Mouse (Mus musculus) kidney, embryonic 15.5 days (tissue): Measurements from ENCODE around the gene Atl2. TPM values are rescaled to one million over a fixed set of nuclear protein-coding genes. Genes with fewer than 3 reads are reported as not detected.

Experiments
- ATAC-seq: fragments of 200-750 bp; cut with Nextera tagmentation; replicated peaks from 2 replicates; pipeline ENCODE4 v1.8.0; 2017; ENCODE audit warnings: moderate TSS enrichment; ENCODE audit not compliant: low FRiP score
- H3K27ac ChIP-seq: fragments of 300-500 bp; sonication (generic); 2 replicates; pipeline ENCODE4 v1.5.1; 2015; ENCODE audit warnings: mild to moderate bottlenecking, inconsistent platforms
- H3K27me3 ChIP-seq: fragments of 300-500 bp; sonication (generic); 2 replicates; pipeline ENCODE4 v1.6.1; 2015; ENCODE audit warnings: inconsistent platforms
- H3K36me3 ChIP-seq: fragments of 300-500 bp; sonication (generic); 2 replicates; pipeline ENCODE4 v1.6.1; 2015; ENCODE audit warnings: inconsistent platforms
- H3K4me1 ChIP-seq: fragments of 300-500 bp; sonication (generic); 2 replicates; pipeline ENCODE4 v1.6.1; 2015; ENCODE audit warnings: inconsistent platforms
- H3K4me2 ChIP-seq: fragments of 300-500 bp; sonication (generic); 2 replicates; pipeline ENCODE4 v1.6.1; 2015; ENCODE audit warnings: moderate library complexity, mild to moderate bottlenecking, inconsistent platforms
- H3K4me3 ChIP-seq: fragments of 300-500 bp; sonication (generic); replicated peaks from 2 replicates; pipeline ENCODE4 v1.5.1; 2015; ENCODE audit warnings: mild to moderate bottlenecking, inconsistent platforms
- H3K9ac ChIP-seq: fragments of 300-500 bp; sonication (generic); 2 replicates; pipeline ENCODE4 v1.6.1; 2015; ENCODE audit warnings: mild to moderate bottlenecking, inconsistent platforms
- H3K9me3 ChIP-seq: fragments of 300-500 bp; sonication (generic); replicated peaks from 2 replicates; pipeline ENCODE4 v1.6.1; 2016; ENCODE audit warnings: inconsistent platforms
- WGBS: fragments of 180-500 bp; shearing (Covaris S2); methylation state at CpG from one replicate; pipeline ENCODE4 v1.1.7; 2015; ENCODE audit warnings: mixed read lengths; 5-methylcytosine and 5-hydroxymethylcytosine counted together
- polyA plus RNA-seq: library from polyadenylated mRNA; unstranded; fragments of >200 nt; fragmentation: Nextera tagmentation; extraction: Ambion mirVana; gene quantifications from 2 replicates; pipeline ENCODE4 v1.2.1, GENCODE M21; 2015

Atl2 gene
- polyA plus RNA-seq, 1 experiment from 2014 or later = 38.5 TPM

DNA sequence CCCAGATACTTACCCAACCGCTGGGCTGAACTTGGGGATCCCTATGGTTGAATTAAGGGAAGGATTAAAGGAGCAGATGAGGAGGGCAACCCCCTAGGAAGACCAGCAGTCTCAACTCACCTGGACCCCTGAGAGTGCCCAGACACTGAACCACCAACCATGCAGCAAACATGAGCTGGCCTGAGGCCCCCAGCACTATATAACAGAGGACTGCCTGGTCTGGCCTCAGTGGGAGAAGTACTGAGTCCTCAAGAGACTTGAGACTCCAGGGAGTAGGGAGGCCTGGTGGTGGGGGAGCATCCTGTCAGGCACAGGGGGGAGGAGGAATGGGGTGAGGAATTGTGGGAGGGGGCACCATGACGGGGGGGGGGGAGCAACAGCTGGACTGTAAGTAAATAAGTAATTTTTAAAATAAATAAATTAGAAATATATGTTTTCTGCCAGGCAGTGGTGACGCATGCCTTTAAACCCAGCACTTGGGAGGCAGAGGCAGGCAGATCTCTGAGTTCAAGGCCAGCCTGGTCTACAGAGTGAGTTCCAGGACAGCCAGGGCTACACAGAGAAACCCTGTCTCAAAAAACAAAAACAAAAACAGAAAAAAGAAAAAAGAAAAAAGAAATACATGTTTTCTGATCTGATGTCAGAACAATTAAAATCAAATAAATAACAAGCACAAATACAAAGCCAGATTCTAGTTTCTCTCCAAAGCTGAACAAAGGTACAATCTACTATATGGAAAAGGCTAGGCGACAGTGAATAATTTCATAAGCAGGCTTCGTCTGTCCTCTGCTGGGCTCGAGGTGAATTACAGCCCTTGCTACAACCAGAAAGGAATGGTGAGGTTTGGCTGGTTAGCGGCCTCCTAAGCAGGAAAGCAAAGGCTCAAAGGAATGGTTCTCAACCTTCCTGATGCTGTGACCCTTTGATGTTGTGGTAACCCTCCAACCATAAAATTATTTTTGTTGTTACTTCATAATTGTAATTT lies 55.4 kb downstream of the Atl2 start:
- 43% methylated on average over 7 of the region's 7 CpGs for whole genome bisulfite sequencing

DNA sequence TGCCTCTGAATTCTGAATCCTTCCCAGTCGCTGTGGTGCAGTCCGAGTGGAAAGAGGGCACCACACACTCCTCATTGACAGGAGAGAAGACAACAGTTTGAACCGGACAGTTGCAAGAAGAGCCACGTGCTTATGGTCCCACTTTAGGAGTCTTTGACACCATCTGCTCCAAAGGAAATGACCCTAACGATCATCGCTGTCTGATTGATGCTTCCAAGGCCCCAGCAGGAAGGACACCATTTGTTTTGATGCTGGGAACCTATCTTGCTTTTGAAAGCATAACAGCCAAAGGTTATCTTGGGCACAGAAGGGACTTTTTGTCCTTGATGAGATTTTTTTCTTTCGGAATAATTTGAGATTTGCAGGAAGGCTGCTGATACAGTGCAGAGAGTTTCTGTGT lies 58.9 kb downstream of the Atl2 start:
- Histone ChIP-seq H3K9me3 (no peaks in the 10 kb centered on the region), H3K27me3 (no peaks in the 10 kb centered on the region), H3K4me1 (peaks cover 8% of the 10 kb centered on the region), H3K36me3 (no peaks in the 10 kb centered on the region), H3K4me2 (no peak overlapping the region), H3K9ac (no peak overlapping the region), H3K27ac (0 out of 2 replicates have a peak overlapping the region, but pooled peaks have one; percentile 18), H3K4me3 (no peak overlapping the region)
- ATAC-seq = no peak
- WGBS = 41% methylated on average over 7 of the region's 7 CpGs

More for the DNA sequence above, 55.4 kb downstream of the Atl2 start:
- H3K9me3 ChIP-seq = no peaks in the 10 kb centered on the region
- no peaks in the 10 kb centered on the region for H3K36me3 ChIP-seq
- peaks cover 2% of the 10 kb centered on the region for H3K4me1 ChIP-seq
- no peak overlapping the region for H3K9ac ChIP-seq
- peak; percentile 69 for ATAC-seq
- H3K4me2 ChIP-seq = no peak overlapping the region
- H3K4me3 ChIP-seq = no peak overlapping the region
- H3K27ac ChIP-seq = no peak overlapping the region
- H3K27me3 ChIP-seq = 0 out of 2 replicates have a peak, but pooled peaks cover 3% of the 10 kb centered on the region

DNA sequence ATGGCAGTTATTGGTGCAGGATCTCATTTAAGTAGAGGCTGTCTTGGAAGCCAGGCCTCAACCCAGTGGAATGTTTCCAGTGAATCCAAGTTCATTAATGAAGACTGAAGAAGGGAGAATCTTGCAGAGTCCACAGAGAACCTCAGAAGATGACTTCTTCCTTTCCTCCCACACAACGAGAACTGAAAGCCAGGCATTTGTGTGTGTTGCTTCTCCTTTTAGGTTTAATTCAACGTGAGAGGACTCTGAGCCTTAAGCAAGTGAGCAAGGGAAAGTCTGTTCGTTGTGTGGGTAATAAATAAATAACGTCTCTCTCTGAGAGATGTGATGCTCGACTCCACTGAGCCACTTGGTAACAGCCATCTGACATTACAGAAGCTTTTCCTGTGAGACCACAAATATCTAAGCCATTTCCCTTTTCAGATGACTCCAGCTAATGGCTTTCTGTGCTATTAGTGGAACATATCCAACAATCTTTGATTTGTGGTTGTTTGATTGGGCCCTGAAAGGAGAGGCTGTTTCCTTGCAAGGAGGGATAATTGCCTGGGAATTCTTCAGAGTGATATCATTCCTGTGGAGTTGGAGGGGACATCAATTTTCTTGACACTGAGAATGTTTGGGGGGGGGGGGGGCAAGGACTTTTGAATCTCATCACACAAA lies 60.1 kb downstream of the Atl2 start:
- Histone ChIP-seq H3K9ac (no peak overlapping the region), H3K36me3 (no peaks in the 10 kb centered on the region), H3K27me3 (no peaks in the 10 kb centered on the region), H3K4me1 (peaks cover 8% of the 10 kb centered on the region), H3K9me3 (no peaks in the 10 kb centered on the region), H3K27ac (peak overlapping the region; percentile 82), H3K4me2 (no peak overlapping the region), H3K4me3 (no peak overlapping the region)
- ATAC-seq = peak; percentile 67
- 20% methylated on average over 5 of the region's 5 CpGs for WGBS

DNA sequence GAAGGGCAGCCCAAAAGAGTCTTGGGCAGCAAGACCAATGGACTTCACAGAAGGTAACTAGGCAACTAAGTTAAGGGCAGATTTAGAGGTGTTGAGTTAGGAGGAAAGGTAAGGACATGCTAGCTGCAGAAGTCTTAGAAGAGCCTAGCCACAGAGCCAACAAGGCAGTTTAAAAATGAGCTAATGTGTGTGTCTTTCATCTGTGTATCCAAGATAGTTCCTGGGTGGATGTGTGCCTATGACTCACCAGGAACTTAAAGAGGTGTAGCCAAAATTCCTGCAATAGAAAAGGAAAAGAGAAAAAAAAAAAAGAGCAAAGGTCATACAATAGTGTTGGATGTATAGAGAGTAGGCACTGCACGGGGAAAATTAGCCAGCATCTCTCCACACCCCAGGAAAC lies 63.6 kb downstream of the Atl2 start:
- Histone ChIP-seq H3K27ac (no peak overlapping the region), H3K4me3 (no peak overlapping the region), H3K4me2 (no peak overlapping the region), H3K4me1 (peaks cover 8% of the 10 kb centered on the region), H3K36me3 (no peaks in the 10 kb centered on the region), H3K27me3 (no peaks in the 10 kb centered on the region), H3K9ac (no peak overlapping the region), H3K9me3 (no peaks in the 10 kb centered on the region)
- ATAC-seq = no peak
- 61% methylated on average over 1 of the region's 1 CpGs for WGBS

DNA sequence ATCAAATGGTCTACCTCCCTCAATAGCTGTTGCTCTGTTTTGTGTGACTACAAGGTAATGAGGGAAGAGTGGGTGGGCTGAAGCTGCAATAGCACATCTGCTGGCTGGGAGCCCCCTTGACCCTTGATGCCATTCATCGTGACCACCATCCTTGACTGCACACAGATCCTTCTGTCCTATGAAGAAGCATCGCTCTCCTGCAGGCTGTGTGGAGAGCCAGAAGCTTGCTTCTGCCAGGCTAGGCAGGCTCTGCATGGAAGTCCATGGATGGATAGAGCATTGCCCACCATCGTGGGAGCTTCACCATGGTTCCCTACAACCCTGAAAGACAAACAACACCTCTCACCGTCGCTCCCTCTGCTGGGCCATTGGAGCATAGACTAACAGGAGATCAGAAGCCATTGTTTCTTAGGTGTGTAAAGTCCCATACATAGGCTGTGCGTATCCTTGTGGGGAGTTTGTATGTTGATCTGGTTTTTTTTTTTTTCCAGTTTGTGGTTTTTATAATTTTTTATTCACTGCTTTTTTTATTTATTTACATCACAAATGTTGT lies 69.4 kb downstream of the Atl2 start:
- H3K4me1 ChIP-seq = 0 out of 2 replicates have a peak, but pooled peaks cover 2% of the 10 kb centered on the region
- no peak overlapping the region for H3K4me2 ChIP-seq
- ATAC-seq = peak; percentile 54
- no peak overlapping the region for H3K27ac ChIP-seq
- H3K27me3 ChIP-seq = no peaks in the 10 kb centered on the region
- no peaks in the 10 kb centered on the region for H3K36me3 ChIP-seq
- H3K9me3 ChIP-seq = no peaks in the 10 kb centered on the region
- 59% methylated on average over 6 of the region's 6 CpGs for WGBS
- H3K4me3 ChIP-seq = no peak overlapping the region
- no peak overlapping the region for H3K9ac ChIP-seq

DNA sequence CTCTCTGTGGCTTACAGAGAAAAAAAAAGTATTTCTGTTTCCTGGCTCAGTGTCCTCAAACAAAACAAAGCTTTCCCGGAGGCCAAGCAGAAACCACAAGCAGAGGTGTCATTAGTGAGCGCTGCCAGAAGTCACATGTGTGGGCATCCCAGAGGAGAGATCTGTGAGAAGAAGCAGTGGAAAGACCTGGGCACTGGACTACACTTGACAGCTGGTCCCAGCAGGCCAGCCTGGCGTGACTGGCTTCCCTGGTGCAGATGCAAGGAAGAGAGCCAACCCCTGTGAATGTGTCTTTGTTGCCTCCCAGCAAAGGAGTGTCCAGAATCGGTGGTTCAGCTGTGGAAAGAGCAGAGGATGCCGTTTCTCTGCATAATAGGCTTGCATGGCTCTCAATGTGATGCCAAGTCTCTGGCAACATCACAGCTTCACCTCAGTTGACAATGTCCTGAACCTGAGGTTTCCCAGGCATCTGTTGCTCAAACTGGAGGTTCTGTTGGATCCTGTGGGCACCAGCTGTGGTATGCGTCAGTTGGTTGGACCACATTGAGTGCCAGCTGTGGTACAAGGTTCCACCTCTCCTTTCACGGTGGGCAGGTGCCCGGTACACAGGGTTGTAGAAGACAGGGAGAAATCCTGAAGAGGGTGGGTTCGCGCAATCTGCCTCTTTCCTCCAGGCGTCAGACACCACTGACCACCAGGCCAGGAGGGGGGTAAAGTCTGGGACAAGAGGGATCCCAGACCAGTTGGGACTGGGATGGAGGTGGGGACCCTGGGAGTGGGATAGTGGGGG lies 70.5 kb downstream of the Atl2 start:
- Histone ChIP-seq H3K4me2 (no peak overlapping the region), H3K4me1 (peaks cover 6% of the 10 kb centered on the region; the same call in 1 of the 2 replicates), H3K27me3 (no peaks in the 10 kb centered on the region), H3K4me3 (no peak overlapping the region), H3K36me3 (no peaks in the 10 kb centered on the region), H3K9ac (no peak overlapping the region), H3K9me3 (no peaks in the 10 kb centered on the region), H3K27ac (no peak overlapping the region)
- WGBS = 85% methylated on average over 11 of the region's 11 CpGs
- ATAC-seq = no peak

DNA sequence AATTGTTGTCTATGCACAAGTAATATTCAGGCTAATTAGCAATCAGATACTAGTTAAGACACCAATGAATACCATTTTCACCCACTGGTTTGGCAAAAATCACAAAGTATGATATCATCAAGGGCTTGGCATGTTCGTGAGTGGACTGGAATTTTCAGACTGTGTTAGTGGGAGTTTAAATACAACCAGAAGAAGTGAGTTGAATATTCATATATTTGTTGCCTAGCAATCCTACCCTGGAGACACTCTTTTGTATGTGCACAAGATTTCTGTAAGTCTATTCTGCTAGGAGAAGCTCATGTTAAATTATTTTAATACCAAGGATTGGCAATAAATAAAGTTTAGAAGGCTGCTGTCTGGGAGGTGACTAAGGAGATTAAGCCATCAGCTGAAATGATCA lies 71.5 kb downstream of the Atl2 start:
- no peak for ATAC-seq
- 83% methylated on average over 1 of the region's 1 CpGs for WGBS

DNA sequence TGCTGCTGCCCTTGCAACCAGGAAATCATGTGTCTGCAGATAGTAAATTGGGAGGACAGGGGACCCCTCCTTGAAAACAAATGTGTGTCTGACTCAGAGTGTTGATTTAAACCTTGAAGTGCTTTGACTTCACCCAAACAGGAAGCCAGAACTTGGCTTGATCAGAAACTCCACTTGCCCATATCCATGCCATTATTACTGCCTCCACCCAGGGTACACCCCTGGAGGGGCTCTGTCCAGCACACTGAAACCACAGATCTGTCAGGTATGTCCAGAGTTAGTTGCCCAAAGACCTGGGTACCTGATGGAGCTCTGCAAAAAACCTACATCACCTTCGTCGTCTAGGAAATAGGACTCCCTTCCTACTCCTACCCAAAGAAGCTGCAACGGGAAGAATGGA lies 77.0 kb downstream of the Atl2 start:
- Histone ChIP-seq H3K4me2 (no peak overlapping the region), H3K27me3 (no peaks in the 10 kb centered on the region), H3K36me3 (no peaks in the 10 kb centered on the region), H3K4me1 (peaks cover 27% of the 10 kb centered on the region), H3K9ac (no peak overlapping the region), H3K9me3 (no peaks in the 10 kb centered on the region), H3K27ac (peak overlapping the region; percentile 78), H3K4me3 (no peak overlapping the region)
- ATAC-seq = no peak
- WGBS = 24% methylated on average over 3 of the region's 3 CpGs

More for the DNA sequence above, 71.5 kb downstream of the Atl2 start:
- Histone ChIP-seq H3K9me3 (no peaks in the 10 kb centered on the region), H3K27ac (no peak overlapping the region), H3K36me3 (no peaks in the 10 kb centered on the region), H3K9ac (no peak overlapping the region), H3K4me2 (no peak overlapping the region), H3K4me1 (peaks cover 11% of the 10 kb centered on the region; the same call in 1 of the 2 replicates), H3K27me3 (no peaks in the 10 kb centered on the region), H3K4me3 (no peak overlapping the region)

DNA sequence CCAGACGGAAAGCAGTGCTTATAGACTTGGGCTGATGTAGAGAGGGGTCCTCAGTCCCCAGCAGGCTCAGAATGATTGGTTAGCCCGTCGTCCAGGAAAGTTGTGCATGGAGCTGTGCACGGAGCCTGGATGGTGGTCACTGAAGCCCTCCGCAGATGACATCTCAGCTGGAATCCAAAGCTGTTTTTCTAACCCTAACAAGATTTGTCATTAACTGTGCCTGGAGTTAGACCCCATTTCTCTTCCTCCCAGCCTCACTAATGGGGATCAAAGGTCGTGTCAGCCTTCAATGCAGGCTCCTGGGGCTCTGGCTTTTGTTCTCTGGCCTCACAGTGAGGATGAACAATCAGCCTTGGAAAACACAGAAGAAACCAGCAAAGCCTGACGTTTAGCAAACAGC lies 77.9 kb downstream of the Atl2 start:
- peaks cover 27% of the 10 kb centered on the region for H3K4me1 ChIP-seq
- H3K27me3 ChIP-seq = no peaks in the 10 kb centered on the region
- no peaks in the 10 kb centered on the region for H3K36me3 ChIP-seq
- 9% methylated on average over 7 of the region's 7 CpGs for WGBS
- H3K4me2 ChIP-seq = no peak overlapping the region
- no peak overlapping the region for H3K9ac ChIP-seq
- H3K9me3 ChIP-seq = no peaks in the 10 kb centered on the region
- peak; percentile 76 for ATAC-seq
- no peak overlapping the region for H3K4me3 ChIP-seq
- peak overlapping the region; percentile 78 for H3K27ac ChIP-seq

DNA sequence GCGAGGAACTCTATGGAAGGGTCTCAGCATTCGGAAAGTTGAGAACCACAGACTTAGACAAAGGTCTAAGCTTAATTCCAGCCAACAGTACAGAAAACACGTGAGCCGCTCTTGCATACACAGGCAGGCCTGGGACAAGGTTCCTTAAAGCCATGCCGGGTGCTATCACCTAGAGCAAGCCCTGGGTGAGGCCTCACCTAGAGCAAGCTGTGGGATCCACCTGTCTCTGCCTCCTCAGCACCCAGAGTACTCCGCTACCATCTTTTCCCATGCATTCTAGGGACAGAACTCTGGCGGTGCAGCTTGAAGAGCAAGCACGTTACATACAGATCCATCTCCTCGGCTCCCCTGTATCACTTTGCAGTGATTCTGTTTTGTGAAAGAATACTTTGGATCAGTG lies 78.4 kb downstream of the Atl2 start:
- peak overlapping the region; percentile 78 for H3K27ac ChIP-seq
- H3K4me2 ChIP-seq = no peak overlapping the region
- no peaks in the 10 kb centered on the region for H3K9me3 ChIP-seq
- peak; percentile 66; the same call in 1 of the 2 replicates for ATAC-seq
- WGBS = 71% methylated on average over 9 of the region's 9 CpGs
- no peaks in the 10 kb centered on the region for H3K36me3 ChIP-seq
- H3K4me3 ChIP-seq = no peak overlapping the region
- no peaks in the 10 kb centered on the region for H3K27me3 ChIP-seq
- peaks cover 27% of the 10 kb centered on the region for H3K4me1 ChIP-seq
- H3K9ac ChIP-seq = no peak overlapping the region

DNA sequence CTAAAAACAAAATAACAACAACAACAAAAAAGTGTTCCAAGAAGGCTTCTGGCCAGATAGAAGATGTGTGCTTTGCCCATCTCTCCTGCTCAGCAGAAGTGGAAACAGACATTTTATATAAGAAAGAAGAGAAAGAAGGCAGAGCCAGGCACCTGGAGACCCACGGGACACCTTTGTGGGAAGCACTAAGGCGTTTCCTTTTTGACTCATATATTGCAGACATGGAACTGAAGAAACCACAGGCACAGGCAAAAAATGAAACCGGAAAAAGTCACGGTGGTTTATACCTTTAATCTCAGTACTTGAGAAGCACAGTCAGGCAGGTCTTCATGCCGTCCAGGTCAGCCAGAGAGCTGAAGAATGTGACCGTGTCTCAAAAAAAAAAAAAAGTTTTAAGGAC lies 79.0 kb downstream of the Atl2 start:
- no peak overlapping the region for H3K4me2 ChIP-seq
- no peak overlapping the region for H3K9ac ChIP-seq
- 86% methylated on average over 6 of the region's 6 CpGs for WGBS
- ATAC-seq = no peak
- no peaks in the 10 kb centered on the region for H3K27me3 ChIP-seq
- H3K9me3 ChIP-seq = no peaks in the 10 kb centered on the region
- H3K4me3 ChIP-seq = no peak overlapping the region
- H3K27ac ChIP-seq = no peak overlapping the region
- H3K4me1 ChIP-seq = peaks cover 27% of the 10 kb centered on the region
- H3K36me3 ChIP-seq = no peaks in the 10 kb centered on the region
